Mouse (Mus musculus) Muller cell, postnatal 12 days (primary cell): ENCODE measurements at regions not wholly inside any gene's neighbourhood (a gene's known extent, or its start where the extent isn't known, plus 50 kb on each side); places are given as distances from the start of the nearest gene placed in this dataset.

Source experiments
- DNase-seq: peaks from one replicate; pipeline ENCODE4 v3.0.0-alpha.2; 2015; ENCODE audit errors: inconsistent ontology term

DNA sequence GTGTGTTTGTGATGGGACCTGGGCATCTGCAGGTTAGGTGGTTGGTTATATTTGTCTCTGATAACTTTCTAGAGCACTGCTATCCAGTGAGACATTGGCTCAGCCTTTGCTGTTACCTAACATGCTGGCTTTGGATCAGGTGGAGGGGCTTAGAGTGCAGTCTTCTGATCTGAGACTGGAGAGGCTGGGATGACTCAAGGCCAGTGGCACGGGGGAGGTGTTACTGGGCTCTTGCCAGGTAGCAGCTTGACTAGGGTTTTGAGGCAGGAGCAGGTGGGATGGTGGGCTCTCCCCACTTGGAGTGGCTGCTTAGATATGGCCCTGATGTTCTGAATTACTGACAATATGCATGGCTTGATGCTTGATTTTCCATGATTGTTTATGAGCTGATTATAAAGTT, 236.0 kb downstream of the Zfp704 start:
- no peak for DNase-seq

DNA sequence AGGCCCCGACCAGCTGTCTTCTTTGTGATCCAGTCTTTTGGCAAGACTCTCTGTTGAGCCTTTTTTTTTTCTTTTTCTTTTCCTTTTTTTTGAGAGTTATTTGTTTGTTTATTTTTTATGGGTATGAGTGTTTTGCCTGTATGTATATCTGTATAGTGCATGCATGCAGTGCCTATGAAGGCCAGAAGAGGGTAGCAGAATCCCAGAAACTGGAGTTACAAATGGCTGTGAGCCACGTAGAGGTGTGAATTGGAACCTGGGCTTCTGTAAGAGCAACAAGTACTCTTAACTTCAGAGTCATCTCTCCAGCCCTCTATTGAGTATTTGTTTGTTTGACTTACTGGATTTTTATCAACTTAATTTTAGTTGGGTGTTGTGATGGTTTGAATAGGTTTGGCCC, 239.8 kb downstream of the Zfp704 start:
- DNase-seq = no peak

GRCm38 (mm10) chr3:9365791-9366190, 244.1 kb downstream of the Zfp704 start:
- no peak for DNase-seq

DNA sequence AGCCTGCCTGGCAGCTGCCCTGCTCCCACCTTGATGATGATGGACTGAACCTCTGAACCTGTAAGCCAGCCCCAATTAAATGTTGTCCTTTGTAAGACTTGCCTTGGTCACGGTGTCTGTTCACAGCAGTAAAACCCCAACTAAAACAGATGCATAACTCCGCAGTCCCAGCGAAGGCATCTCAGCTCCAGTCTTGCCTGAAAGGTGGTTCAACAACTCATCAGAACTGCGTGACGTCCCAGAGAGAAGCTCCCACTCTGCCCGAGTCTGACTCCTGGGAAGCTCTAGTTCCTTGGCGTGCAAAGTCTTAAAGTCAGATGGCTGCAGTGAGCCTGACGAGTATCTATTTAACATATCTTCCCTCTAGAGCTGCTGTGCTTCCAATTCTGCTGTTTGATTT, 250.7 kb downstream of the Zfp704 start:
- no peak for DNase-seq

- no peak for DNase-seq
Measured at GRCm38 (mm10) chr3:9358111-9358510, 251.8 kb downstream of the Zfp704 start.

GRCm38 (mm10) chr3:9357639-9358038, 252.2 kb downstream of the Zfp704 start:
- DNase-seq = no peak

DNA sequence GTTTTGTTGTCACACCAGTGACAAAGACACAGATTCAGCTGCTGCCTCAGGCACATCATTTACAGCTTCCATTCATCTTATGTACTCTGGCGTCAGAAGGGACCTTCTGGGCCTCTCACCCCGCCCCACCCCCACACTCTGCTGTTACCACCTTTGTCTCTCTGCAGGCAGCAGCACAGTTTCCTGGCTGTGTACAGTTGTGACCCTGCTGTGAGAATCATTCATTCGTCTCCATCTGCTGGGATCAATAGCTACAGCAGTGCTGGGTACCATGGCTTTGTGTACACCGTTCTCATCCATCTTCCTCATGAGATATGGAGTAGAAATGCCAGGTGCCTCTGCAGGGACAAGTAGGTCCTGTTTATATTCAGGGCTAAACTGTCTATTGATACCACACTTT, 254.0 kb downstream of the Zfp704 start:
- DNase-seq = no peak

DNA sequence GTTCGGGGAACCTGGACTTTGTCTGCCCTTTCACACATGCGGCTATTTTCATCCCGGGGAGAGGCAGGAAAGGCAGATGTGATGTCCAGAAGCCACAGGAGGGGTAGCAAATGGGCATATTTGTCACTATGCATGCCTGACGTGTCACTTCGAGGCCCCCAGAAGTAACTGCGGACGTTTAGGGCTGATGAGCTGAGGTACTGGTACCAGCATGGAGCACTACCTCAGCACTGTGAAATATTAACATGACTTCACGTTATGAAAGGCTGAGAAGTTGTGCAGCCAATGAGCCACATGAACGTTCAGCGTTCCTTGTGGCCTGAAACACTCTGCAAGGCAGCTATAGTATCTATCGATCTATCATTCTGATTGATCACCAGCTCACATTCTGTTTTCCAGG, 255.1 kb downstream of the Zfp704 start:
- DNase-seq = no peak

GRCm38 (mm10) chr3:9352251-9352650, 257.6 kb downstream of the Zfp704 start:
- DNase-seq = no peak

DNA sequence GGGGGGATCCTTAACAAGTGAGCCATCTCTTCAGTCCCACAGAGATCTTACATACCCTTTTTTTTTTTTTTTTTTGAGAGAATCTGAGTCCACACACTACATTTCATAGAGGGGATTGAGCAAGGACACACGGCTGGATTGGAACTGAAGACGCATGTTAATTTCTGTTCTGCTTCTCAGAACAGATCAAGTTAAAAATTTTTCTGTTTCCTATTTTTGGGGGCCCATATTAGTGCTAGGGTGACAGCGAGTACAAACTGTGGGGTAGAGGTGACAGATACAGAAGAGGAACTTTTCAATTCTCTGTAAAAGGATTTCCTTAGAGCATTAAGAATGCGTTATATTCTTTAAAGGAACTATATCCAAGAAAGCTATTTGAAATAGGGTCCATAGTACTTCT, 260.1 kb downstream of the Zfp704 start:
- DNase-seq = no peak

- peak; percentile 53 for DNase-seq
Measured at GRCm38 (mm10) chr3:9347446-9347860, 262.4 kb downstream of the Zfp704 start.

DNA sequence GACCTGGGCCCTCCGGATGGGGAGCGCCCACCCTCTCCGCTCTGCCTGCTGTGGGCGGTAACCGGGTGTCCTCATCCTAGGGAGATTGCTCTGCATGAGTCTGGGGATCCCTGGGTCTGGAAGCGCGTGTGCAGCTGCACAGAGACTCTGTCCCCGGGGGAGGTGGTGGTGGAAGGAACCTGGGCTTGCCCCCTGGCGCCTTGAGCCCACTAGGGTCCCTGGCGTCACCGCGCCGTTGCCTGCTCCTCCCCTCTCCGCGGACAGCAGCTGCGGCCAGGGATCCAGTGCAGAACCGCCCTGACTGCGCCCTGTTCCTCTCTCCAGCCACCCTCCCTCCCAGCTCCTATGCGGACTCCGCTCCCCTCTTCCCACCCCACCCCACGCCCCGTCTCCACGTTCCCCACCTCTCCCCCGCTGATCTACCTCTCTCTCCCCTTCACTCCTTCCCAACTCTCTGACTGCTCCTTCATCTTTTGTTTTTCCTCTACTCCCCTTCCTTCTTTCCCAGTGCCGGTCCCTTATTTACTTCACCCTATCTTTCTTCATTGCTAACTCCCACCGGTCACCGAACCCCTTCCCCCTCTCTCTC, 262.9 kb downstream of the Zfp704 start:
- DNase-seq = peak; percentile 43

DNA sequence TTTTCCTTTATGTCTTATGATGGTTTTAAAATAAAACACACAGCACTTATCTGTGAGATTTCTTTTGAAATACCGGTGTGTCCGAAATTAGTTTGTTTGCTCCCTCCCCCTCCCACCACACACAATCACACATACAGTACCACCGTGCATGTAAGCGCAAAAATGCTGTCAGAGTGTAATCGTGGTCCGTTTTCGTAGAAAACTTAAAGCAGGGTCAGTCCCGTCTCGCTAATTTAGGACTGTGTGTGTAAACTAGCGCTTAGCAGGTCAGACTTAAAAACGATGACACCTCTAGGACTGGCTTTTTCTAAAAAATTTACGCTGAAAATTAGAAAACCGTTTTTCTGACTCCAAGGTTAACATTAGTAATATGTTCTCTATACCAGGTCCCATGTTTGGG, 263.5 kb downstream of the Zfp704 start:
- no peak for DNase-seq

DNA sequence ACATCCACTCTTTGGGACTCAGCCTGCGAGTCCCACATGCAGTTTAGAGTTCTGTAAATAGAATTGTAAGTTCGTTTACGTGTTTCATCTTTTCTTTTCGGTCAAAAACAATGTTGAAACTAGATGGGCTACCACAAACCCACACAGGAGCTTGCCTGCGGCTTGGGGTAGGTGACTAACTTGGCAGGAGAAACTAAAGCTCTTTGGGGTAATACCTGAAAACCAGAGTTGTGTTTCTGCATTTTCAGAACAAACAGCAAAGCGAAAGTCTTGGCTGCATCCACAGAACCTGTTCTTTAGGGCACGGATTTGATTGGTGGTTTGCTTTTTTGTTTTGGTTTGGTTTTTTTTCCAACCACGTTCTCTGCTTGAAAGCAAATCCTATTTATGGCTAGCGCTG, 264.0 kb downstream of the Zfp704 start:
- DNase-seq = no peak

DNA sequence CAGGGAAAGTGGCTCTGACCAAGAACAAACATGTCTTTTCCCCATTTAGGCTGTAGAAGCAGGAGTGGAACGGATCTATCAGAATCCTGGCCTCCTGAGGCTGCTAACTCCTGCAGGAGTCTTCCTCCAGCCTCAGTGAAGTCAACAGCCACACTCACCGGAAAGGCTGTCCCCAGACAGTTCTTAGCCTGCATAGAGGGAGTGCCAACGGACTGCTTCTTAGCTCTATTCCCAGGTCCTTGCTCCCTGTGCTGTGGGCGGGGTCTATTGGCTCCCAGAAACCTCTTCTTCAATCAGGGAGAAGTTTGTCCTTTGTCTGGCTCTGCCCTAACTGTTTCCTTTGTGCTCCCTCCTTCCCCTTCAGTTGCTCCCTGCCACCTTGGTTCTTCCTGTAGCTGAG, 266.3 kb downstream of the Zfp704 start:
- DNase-seq = no peak

- DNase-seq = no peak
Measured at GRCm38 (mm10) chr3:9342167-9342566, 267.7 kb downstream of the Zfp704 start.

DNA sequence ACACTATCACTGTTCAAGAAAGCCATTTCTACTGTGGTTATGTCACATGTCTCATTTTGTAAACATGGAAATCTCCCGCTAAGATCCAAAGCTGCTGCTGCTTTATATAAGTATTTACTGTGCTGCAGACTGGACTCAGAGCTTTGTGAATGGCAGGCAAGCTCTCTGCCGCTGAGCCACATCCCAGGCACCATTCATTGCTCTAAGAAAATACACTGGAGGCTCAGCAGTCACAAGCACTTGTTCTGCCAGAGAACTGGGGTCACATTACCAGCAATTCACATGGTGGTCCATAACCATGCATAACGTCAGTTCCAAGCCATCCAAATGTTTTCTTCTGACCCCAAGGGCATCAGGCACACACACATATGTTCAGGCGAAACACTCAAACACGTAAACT, 268.2 kb downstream of the Zfp704 start:
- DNase-seq = no peak

- DNase-seq = no peak
Measured at GRCm38 (mm10) chr3:9341244-9341643, 268.6 kb downstream of the Zfp704 start.

GRCm38 (mm10) chr3:9340788-9341187, 269.1 kb downstream of the Zfp704 start:
- no peak for DNase-seq

DNA sequence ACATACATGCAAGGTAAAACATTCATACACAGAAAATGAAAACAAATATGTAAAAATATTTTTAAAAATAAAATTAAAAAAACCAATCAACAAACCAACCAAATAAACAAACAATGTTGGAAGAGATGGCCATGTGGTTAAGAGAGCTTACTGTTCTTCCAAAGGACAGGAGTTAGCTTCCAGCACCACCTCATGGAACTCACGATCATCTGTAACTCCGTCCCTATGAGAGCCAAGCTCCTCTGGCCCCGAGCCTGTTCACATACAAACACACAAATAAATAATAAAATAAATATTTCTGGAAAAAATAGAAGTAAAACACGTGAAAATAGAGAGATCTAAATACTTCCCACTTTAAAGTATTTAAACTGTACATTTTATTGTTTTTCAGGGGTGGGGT, 269.5 kb downstream of the Zfp704 start:
- DNase-seq = no peak

GRCm38 (mm10) chr3:9339669-9340068, 270.2 kb downstream of the Zfp704 start:
- no peak for DNase-seq

DNA sequence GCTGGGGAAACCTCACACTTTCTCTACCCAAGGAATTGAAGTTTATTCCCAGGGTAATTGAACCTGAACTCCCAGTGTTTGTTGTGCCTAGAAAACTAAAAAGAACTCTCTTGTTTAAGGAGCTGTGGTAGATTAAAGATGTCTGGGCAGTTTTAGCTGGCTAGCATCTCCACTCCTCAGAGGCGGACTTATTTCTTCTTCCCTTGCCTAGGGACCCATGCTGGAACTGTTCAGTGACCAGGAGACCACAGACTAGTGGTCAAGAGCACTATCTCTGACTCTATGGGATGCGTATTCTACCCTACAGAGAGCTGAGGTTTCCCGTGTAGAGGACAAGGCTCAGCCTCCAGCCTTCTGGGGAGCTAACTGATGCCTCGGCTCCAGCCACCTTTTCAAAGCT, 274.3 kb downstream of the Zfp704 start:
- no peak for DNase-seq
